Mouse (Mus musculus) E14TG2a.4 (cell line): Measurements from ENCODE around the gene Qser1.

Source experiments
- H3K27me3 ChIP-seq: 2 replicates; pipeline ENCODE4 v1.6.1; 2014; ENCODE audit warnings: low read length, control low read depth; ENCODE audit not compliant: insufficient read depth
- H3K36me3 ChIP-seq: 2 replicates; pipeline ENCODE4 v1.6.1; 2014; ENCODE audit warnings: low read length, control low read depth; ENCODE audit not compliant: insufficient read depth
- H3K4me1 ChIP-seq: replicated peaks from 2 replicates; pipeline ENCODE4 v1.6.1; 2014; ENCODE audit warnings: low read depth, low read length, control low read depth
- H3K4me3 ChIP-seq: replicated peaks from 2 replicates; pipeline ENCODE4 v1.5.1; 2014; ENCODE audit warnings: mild to moderate bottlenecking, low read length
- H3K9me3 ChIP-seq: 2 replicates; pipeline ENCODE4 v1.6.1; 2014; ENCODE audit warnings: low read length, control low read depth
- CTCF ChIP-seq: conservative IDR thresholded peaks from 2 replicates; pipeline ENCODE4 v1.5.1; 2014; ENCODE audit warnings: low read length
- NANOG ChIP-seq: IDR thresholded peaks from 2 replicates; pipeline ENCODE4 v1.6.1; 2014; ENCODE audit warnings: borderline replicate concordance, low read length, mixed read lengths
- POU5F1 ChIP-seq: IDR thresholded peaks from 2 replicates; pipeline ENCODE4 v1.6.1; 2014; ENCODE audit warnings: low read length, borderline replicate concordance

The Qser1 gene

GRCm38 (mm10) chr2:104710670-104711370, 105.7 kb downstream of the Qser1 start:
- H3K36me3 ChIP-seq = no peaks in the 10 kb centered on the region
- peaks cover 18% of the 10 kb centered on the region for H3K27me3 ChIP-seq
- H3K4me3 ChIP-seq = no peak overlapping the region
- TF ChIP-seq NANOG (no peak), CTCF (no peak), POU5F1 (no peak)
- H3K4me1 ChIP-seq = peaks cover 36% of the 10 kb centered on the region
- no peaks in the 10 kb centered on the region for H3K9me3 ChIP-seq

DNA sequence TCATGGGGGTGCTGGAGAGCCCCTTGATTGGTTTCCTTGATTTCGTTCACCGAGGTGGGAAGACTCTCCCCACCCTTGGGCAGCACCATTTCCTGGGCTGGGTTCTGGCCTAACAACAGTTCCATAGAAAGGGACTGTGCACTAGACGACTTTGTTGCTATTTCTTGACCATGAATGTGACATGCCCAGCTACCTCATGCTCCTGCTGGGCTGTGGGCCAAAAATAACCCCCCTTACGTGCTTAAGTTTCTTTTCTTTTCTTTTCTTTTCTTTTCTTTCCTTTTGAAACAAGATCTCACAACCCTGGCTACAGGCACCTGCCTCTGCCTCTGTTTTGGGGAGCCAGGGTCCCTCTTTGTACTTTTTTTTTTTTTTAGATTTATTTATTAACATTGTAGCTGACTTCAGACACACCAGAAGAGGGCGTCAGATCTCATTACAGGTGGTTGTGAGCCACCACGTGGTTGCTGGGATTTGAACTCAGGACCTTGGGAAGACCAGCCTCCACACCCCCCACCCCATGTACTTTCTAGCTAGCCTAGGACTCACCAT, 106.7 kb downstream of the Qser1 start:
- peaks cover 36% of the 10 kb centered on the region for H3K4me1 ChIP-seq
- H3K9me3 ChIP-seq = no peaks in the 10 kb centered on the region
- H3K36me3 ChIP-seq = 0 out of 2 replicates have a peak, but pooled peaks cover 3% of the 10 kb centered on the region
- TF ChIP-seq CTCF (no peak), NANOG (no peak)
- peaks cover 18% of the 10 kb centered on the region for H3K27me3 ChIP-seq
- no peak overlapping the region for H3K4me3 ChIP-seq
